Mouse (Mus musculus) left cerebral cortex, adult 9 months (tissue): ENCODE measurements around the gene Ldlrad3.
A peak's percentile ranks its signal among the peaks of the same experiment; 100 is the strongest.

Experiments
- DNase-seq, 2 experiments: peaks; one replicate each; pipeline ENCODE4 v3.0.0; 2022; ENCODE audit warnings: low spot score in 2 of 2

The Ldlrad3 gene

DNA sequence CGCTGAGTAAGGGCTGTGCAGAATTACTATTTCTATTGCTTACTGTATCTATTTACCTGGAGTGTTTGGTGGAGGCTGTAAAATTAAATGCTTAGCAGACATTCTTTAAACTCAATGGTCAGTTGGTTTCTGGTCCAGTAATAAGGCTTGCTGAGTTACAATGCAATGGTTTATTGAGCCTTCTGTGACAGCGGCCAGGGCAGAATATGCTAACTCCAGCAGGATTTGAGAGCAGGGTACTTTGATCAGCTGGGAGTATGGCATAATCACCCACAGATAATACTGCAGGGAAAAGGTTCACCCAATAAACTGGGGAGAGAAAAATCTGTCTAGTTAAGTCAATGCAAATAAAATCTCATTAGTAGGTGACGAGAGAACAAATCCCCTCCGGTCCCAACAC is 220.2 kb downstream of the Ldlrad3 start:
- DNase-seq, result no peak

DNA sequence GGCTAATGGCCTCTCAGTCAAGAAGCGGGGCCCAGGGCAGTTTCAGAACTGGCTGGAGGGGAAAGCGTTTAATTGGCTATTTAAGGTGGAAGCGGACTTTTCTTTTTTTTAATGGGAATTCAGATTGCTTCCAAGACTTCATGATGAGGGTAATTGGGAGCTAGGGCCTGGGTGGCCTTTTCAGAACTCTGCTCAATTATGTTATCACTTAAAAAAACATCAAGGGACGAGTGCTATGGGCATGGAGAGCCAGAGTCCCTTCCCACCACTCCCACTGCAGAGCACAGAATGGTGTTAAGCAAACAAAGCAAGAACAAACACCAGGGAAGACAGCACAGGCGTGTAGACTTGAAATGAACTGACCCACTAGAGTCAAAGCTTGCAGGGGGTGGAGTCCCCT is 220.7 kb downstream of the Ldlrad3 start:
- no peak for DNase-seq

DNA sequence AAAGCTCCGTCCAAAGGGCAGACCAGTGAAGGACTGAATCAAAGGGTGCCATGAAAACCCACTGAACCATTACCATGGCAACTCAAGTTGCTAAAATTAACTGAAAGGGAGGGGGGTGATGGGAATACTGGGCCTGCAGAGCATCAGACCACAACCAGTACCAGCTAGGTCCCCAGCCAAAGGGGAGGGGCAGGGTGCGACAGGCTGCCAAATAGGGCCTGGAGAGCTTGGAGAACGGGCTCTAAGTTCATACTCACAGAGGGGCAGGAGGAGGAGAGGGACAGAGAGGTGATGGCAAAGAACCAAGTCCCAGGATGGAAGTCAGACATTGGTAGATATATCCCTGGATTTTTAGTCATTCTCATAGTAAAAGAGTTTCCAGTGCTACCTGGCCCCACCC is 222.8 kb downstream of the Ldlrad3 start:
- no peak for DNase-seq

DNA sequence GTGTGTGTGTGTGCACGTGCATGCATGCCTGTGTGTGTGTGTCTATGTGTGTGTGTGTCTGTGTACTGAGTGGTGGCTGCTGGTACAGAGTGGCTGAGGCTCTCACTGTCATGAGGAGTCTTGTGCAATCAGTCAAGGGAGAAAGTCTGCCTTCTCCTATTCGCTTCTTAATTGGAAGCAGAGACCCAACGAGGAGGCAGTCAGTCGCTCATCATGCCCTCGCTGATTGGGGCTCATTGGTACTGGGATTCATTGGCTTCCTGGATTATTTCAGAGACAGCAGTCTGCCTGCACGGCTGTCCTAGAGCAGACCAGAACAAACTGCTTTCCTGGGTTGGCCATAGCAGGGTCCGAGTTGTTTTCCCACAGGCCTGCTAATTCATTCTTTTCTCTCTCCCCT is 223.8 kb downstream of the Ldlrad3 start:
- no peak for DNase-seq

DNA sequence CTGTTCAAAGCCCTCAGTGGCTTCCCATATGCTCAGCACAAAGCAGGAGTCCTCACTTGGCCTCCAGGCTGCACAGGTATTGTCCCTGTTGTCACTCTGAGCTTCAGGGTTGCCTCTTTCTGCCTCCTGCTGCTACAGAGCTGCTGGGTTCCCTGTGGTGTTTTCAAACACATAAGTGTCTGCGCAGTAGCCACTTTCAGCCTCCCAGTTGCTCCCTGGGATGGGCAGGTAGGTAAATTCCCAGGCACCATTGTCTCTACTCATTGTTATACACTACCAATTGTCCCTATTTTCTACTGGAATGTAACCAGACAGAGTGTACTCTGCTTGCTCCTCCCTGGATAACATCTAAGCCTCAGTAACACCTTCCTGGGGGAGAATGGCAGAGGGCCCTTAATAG is 224.8 kb downstream of the Ldlrad3 start:
- no peak for DNase-seq

DNA sequence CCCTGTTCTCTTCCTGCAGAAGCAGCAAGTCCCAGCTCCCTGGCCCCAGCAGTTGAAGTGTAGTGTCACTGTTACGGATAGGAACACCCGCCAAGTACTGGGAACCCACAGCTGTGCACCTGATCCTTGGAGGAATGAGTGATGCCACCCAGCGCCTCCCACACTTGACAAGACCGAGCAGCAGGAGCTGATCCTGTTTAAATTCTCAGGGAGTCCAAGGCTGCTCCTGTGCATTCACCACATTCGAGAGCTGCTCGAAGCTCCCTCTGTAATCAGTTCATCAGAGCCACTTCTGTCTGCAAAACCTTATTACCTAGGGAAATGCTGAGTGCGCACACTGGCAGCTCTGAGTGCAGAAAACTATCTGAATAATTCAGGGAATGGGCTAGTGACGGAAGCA is 225.5 kb downstream of the Ldlrad3 start:
- peak; percentile 35 to 59 for DNase-seq

DNA sequence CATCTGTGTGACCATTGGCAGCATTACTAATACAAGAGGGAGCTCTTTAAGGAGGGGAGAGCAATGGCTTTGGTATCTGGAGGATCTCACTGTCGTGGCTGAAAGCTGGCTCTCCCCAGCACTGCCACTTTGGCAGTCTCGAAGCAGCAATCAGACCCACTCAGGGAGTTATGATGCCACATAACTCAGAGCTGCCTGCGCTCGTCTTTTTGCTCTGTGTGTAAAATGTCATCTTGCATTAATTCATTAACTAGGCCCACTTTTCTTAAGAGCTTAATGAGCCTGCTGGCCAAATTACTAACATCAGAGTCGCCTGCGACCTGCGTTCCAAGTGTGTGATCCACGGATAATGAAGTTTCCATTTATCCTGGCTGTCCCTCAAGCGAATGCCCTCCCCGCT is 230.1 kb downstream of the Ldlrad3 start:
- DNase-seq, result no peak

DNA sequence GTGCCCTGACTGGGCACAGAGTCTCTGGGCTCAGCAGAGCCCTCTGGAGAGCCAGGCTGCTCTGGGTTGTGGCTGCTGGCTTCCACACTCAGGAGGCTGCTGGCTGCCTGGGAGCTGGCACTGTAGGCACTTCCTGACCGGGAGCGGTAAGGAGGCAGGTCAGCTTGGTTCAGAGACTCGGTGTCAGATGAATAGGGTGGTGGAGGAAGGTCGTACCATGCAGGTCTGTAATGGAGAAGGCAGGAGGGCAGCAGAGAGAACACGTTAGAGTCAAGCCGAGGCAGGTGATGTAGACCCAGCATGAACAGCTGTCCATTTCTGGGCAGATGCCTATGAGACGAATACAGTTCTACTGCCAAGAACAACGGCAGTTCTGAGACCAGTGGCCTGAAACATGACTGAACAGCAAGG is 233.2 kb downstream of the Ldlrad3 start:
- DNase-seq, result no peak

DNA sequence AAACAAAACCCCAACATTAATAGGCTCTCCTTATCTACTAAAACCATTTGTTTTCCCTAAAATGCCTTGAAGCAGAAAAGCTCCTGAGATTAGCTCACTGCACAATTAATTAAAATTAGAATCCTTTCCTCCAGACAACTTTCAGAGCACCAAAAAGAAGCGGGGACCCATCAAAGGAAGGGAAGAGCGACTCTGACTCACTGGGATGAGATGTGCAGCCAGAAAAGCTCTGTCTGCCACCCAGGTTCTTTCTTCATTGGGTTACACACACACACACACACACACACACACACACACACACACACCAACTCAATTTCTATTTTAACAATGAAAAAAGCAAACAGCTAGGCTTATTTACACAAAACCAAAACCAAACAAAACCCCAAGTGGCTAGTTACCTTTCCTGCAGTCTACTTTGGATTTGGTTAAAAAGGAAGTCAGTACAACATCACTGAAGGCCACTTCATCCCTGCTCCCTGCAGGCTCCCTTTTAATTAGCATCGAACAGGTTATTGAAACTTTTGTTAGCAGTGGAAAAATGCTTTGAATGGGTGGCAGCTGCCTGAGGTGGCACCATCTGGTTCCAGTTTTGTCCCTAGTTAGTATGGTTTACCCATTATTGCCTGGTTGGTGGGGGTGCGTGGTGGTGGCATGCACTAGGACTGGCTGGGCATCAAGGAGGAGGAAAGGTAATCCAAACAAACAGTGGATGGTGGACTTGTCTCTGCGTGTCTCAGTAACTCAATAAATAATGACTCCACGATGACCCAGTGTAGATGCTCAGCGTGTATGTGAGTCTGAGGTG is 235.3 kb downstream of the Ldlrad3 start:
- DNase-seq, result no peak

DNA sequence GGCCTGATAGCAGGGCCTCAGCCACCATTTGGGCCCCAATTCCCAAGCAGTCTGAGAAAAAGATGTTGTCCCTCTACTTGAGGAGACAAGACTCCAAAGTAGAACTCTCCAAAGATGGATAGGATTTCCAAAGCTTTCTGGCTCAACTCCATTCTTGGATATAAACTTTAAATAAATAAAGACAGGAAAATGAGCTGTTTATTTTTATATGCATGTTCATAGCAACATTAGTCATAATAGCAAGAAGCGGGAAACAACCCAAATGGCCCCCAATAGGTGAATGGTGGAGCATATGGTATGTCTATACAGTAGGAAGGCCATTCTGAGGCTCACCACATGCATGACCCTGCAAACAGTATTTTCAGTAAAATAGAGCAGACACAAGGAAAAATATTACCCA is 251.2 kb downstream of the Ldlrad3 start:
- no peak for DNase-seq

DNA sequence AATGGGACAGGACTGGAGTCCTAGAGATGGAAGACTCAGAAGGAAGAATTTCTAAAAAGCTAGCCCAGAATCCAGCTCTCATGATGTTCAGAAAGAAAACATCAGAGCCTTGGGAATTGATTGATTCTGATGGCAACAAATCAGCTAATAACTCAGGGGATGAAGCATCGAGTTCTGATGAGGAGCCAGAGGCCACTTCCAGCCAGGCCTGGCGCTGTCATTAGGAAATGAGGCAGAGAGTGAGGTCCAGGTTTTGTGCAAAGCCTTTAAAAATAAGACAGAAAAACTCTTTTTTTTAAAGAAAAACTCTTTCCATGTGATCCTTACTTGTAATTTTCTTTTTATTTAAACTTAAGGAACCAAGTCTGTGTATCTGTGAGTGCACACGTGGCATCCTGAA is 252.9 kb downstream of the Ldlrad3 start:
- no peak for DNase-seq

DNA sequence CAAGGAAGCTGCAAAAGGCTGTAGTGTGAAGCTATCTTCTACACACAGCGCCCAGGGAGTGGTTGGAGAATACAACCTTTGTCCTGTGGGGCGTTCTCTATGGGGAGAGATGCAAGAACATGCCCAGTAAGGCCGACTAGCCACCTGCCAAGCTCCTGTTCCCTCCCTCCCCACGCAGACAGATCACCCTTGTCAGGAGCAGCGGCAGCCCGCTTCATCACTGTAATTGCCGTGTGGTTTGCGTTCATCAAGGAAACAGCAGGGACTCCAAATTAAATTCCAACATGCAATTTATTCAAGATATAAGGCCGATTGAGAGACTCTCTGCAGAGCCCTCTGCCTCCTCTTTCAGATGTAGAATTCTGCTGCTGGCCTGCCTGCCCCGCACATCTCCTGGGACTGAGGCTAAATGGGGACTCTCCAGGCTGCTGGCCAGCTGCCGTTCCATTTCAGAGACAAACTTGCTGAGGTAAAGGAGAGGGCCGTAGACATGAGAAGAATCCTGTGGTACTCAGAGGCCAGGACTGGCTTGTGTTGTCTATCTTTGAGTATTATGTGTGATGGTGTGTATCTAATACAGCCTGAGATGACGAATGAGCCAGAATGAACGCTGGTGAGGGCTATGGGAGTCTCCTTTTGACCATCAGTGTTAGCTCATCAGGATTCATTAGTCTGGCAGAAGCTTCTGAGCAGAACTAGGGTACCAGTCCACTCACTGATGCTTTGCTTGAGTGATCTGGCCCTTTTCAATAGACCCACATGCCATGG is 253.8 kb downstream of the Ldlrad3 start:
- DNase-seq, result no peak

DNA sequence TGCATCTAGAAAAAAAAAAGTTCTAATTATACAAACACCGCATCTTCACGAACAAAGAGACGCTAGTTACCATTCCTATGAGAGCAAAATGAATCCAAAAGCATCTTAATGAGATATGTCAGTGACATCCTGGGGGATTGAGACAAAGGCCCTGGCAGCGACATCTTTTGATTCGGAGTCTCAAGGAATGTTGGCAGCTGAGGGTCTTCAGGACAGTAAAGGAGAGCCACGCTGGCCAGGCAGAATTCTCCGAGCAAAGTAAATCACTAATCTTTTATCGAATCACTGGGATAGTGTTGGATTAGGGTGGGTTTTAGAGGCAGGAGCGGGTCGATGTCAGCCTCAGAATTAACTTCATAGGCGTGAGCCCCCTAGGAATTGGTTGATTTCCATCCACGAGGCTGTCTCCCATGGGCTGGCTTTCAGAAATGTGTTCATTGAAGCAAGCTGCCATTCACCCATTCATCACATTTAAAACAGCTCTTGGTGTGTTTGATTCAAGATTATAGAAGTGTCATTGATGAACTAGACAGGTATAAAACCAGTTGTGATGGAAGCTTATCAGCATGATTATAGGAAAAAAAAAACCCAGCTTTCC is 260.5 kb downstream of the Ldlrad3 start:
- no peak for DNase-seq

DNA sequence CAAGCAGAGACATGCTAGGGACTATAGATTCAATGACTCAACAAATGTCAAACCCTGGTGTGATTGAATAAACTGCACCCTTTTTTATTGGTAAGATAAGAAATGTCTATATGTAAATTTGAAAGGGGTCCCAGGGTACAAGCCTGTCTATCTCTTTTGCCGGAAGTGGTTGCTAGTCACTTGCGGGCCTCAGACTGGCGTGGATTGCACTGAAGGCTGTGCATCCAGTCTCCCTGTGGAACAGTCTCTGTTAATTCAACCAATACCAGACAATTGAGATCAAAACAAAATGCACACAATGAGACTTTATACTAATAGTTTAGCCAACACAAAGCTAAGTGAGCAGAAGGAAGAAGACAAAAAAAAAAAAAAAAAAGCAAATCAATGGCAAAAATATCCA is 261.0 kb downstream of the Ldlrad3 start:
- no peak for DNase-seq

DNA sequence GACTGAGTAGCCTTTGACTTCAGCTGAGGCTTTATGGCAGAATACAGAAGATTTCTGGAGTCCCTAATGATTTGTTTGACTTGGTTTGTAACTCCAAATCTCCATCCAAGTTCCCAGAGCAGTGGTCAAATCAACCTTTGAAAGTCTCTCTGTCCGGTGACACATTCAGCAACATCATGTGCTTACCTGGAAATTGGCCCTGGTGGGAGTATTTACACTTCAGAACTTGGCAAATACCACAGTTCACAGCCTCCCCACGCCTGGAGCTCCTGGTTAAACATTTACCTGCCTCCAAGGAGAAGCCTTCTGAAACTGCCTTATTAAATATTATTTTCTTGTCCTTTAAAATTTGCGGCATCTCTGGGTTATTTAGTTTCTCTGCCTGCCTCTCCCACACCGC is 263.0 kb downstream of the Ldlrad3 start:
- no peak for DNase-seq

DNA sequence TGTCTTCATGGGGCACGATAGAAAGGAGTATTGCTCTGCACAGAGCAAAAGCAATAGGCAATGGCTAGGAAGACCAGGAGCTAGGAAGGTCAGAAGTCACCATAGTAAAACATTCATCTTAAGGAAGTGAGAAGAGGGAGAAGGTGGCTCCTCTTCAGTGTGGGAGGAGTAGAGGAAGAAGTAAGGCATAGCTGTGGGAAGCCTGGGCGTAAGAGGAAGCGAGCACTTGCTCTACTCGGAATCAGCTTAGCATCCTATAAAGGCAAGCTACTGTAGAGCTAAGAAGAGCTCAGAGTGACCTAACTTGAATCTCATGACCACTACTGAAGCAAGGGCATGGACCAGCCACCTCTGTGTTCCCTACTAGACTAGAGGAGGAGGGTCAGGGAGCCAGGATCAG is 263.9 kb downstream of the Ldlrad3 start:
- no peak for DNase-seq

DNA sequence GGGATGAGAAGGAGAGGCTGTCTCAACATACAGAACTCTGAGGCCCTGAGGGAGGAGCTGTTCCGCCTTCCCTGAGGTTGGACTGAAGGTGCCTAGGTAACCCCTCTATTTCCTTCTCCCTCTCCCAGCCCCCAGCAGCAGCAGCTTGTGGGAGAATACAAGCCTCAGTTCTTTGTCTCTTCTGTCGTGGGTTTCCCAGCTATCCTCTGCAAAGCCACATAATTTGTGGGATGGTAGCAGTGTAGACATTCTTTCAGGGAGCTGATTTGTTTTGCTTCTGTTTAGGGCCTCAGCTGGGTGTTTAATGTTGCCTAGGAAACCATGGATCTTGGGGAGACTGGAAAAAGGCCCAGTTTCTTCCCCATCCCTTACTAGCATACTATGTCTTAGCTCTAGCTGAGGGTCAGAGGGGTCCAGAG is 266.0 kb downstream of the Ldlrad3 start:
- no peak for DNase-seq

DNA sequence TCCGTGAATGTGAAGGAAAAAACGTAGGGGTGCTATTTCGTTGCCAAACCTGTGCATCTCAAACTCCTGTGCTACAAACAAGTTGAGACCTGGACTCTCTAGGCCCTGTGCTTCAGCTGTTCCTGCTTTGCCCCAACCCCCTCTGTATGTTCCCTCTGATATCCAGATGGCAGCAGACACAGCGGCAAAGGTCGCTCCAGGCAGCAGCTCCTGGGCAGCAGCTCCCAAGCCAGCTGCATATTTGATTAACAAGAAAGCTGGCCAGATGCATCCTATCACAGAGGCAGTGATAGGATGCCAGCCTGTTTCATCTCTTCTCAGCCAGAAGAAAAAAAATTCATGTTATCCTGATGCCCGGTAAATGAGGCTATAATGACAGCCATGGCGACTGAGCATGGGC is 267.7 kb downstream of the Ldlrad3 start:
- no peak for DNase-seq

DNA sequence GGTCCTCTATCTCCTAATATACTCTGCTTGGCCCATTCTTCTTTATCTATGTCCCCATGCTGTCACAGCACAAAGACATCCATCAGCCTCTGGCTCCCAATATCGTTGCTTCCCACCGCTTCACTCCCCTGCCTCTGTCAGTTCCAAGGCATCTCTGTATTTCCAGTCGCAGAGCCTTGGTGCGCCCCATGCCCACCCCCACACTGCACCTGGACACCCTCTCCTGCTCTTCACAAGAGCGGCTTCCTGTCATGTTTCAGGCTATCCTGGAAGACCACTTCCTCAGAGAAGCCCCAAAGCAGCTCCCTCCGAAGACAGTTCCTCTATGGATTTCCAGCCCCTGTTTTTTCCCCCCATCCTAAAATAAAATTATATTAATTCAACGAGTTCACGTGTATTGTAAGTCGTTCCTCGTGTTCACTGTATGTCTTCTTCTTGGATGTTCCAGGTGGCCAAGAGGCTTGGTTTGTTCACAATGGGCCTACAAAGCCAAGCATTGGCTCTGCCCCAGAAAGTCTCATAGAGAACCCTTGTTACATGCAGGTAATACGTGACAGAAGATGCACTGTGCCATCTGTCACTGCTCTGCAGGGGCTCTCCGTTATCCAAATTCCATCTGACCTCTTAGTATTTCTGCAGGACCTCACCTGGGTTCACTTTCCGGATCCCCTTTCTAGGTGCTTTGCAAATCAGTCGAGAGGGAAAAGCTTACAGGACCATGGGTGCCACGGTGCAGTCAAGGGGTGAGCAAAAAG is 276.7 kb downstream of the Ldlrad3 start:
- no peak for DNase-seq

DNA sequence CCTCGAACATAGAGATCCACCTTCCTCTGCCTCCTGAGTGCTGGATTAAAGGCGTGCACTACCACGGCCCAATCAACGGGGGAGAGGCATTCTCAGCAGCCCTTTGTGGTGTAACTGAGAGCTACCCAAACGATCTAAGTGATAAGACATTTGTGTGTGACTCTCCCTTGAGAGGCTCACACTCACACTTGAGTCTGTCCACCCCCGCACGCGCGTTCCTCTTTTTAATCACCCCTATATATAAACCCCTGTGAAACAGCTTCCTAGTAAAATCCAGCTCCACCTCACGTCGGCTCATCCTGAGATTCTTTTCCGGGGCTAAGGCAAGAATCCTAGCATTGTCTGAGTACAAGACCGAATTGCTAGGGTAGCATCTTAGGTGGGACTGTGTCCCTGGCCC is 277.4 kb downstream of the Ldlrad3 start:
- DNase-seq, result peak; percentile 33 to 60

DNA sequence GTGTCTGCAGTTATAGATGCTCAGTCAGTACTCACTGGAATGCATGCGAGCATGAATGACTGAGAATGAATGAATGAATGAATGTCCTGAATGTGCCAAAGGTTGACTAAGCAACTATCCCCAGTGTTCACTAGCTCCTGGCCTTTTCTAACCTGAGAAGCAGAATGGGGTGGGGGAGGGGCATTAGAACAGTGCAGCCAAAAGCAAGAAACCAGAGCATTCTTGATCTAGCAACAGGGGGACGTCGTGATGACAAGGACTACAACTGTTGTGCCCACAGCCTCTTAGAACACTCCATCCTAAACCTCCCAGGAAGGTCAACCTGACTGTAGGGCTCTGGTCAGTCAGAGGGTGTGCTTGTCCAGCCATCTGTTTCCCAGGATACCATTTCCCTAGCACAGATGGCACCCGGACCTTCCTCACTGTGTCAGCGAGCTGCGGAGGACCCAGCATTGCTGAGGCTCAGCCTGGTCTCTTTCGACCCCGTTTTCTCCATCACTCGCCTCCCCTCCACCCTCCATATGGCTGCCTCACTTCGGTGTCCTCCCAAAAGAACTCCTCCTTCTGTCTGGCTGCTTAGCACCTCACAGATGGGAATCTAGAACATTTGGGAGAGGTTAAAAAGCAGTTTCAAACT is 278.7 kb downstream of the Ldlrad3 start:
- DNase-seq, result peak in 1 of 2 experiments; percentile 43

DNA sequence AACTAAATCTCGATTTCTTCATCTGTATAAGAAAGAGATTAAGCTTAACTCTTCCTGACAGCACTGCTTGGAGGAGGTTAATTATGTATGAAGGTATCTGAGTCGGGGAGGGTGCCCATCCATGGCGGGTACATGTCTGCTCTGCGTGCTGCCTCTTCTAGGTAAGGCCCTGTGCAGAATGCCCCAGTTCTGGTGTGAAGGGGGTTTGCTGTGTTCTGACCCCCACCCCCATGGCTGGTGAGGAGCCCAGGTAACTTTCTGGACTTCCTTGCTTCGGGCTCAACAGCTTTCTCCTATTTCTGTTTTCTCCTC is 279.9 kb downstream of the Ldlrad3 start:
- DNase-seq, result no peak
